Mouse (Mus musculus) erythroblast, embryonic 14.5 days (primary cell): ENCODE measurements around the gene Hc.

Experiments used
- GATA1 ChIP-seq: IDR thresholded peaks from 2 replicates; pipeline ENCODE4 v1.6.1; 2012; ENCODE audit warnings: low read length, inconsistent platforms, mixed read lengths
- TAL1 ChIP-seq: IDR thresholded peaks from 3 replicates; pipeline ENCODE4 v1.6.1; 2012; ENCODE audit warnings: low read length, inconsistent platforms, mixed read lengths

- TF ChIP-seq GATA1: no peak
- no peak for TF ChIP-seq TAL1
Observed at GRCm38 (mm10) chr2:35100529-35100928, 39.3 kb upstream of the Hc start.
